Mouse (Mus musculus) liver, embryonic 11.5 days (tissue): Measurements from ENCODE around the gene Fstl4. TPM values are rescaled to one million over a fixed set of nuclear protein-coding genes. Genes with fewer than 3 reads are reported as not detected.

ENCODE experiments used
- ATAC-seq: fragments of 200-750 bp; cut with Nextera tagmentation; replicated peaks from 2 replicates; pipeline ENCODE4 v1.8.0; 2017; ENCODE audit warnings: moderate number of reproducible peaks, mild to moderate bottlenecking, moderate TSS enrichment, moderate library complexity; ENCODE audit not compliant: low FRiP score
- DNase-seq: peaks from one replicate; pipeline ENCODE4 v3.0.0-alpha.2; 2017; ENCODE audit warnings: low spot score
- H3K27ac ChIP-seq: fragments of 300-500 bp; sonication (generic); 2 replicates; pipeline ENCODE4 v1.5.1; 2014; ENCODE audit warnings: mild to moderate bottlenecking, low read depth, low read length, control low read depth
- H3K27me3 ChIP-seq: fragments of 300-500 bp; sonication (generic); replicated peaks from 2 replicates; pipeline ENCODE4 v1.6.1; 2014; ENCODE audit warnings: low read length, mixed read lengths; ENCODE audit not compliant: control insufficient read depth, insufficient read depth
- H3K36me3 ChIP-seq: fragments of 300-500 bp; sonication (generic); 2 replicates; pipeline ENCODE4 v1.6.1; 2014; ENCODE audit warnings: mild to moderate bottlenecking, low read length, moderate library complexity, mixed read lengths; ENCODE audit not compliant: control insufficient read depth, insufficient read depth
- H3K4me1 ChIP-seq: fragments of 300-500 bp; sonication (generic); replicated peaks from 2 replicates; pipeline ENCODE4 v1.6.1; 2014; ENCODE audit warnings: low read length, mixed read lengths; ENCODE audit not compliant: control insufficient read depth, insufficient read depth
- H3K4me2 ChIP-seq: fragments of 300-500 bp; sonication (generic); 2 replicates; pipeline ENCODE4 v1.6.1; 2014; ENCODE audit warnings: mild to moderate bottlenecking, control low read depth, moderate library complexity
- H3K4me3 ChIP-seq: fragments of 300-500 bp; sonication (generic); 2 replicates; pipeline ENCODE4 v1.5.1; 2014; ENCODE audit warnings: low read depth, low read length, control low read depth
- H3K9ac ChIP-seq: fragments of 300-500 bp; sonication (generic); 2 replicates; pipeline ENCODE4 v1.6.1; 2014; ENCODE audit warnings: low read depth, low read length, control low read depth
- H3K9me3 ChIP-seq: fragments of 300-500 bp; sonication (generic); 2 replicates; pipeline ENCODE4 v1.6.1; 2016; ENCODE audit warnings: low read length, inconsistent platforms, mixed read lengths; ENCODE audit not compliant: control insufficient read depth
- WGBS: fragments of 180-500 bp; shearing (Covaris S2); extraction: QIAGEN DNeasy Blood & Tissue Kit; methylation state at CpG from one replicate; pipeline ENCODE4 v1.1.7; 2014; 5-methylcytosine and 5-hydroxymethylcytosine counted together
- polyA plus RNA-seq: library from polyadenylated mRNA; unstranded; fragments of >200 nt; fragmentation: Nextera tagmentation; extraction: Ambion mirVana; gene quantifications from 2 replicates; pipeline ENCODE4 v1.2.1, GENCODE M21; 2014

The Fstl4 gene
- polyA plus RNA-seq, 1 experiment from 2014 or later: 0.49 TPM

- Histone ChIP-seq H3K9me3 (no peaks in the 10 kb centered on the region), H3K27me3 (no peaks in the 10 kb centered on the region), H3K4me2 (no peak overlapping the region), H3K27ac (no peak overlapping the region), H3K36me3 (no peaks in the 10 kb centered on the region), H3K4me1 (no peaks in the 10 kb centered on the region), H3K9ac (no peak overlapping the region), H3K4me3 (no peak overlapping the region)
- ATAC-seq (no peak), DNase-seq (peak; percentile 75)
- 21% methylated on average over 4 of the region's 4 CpGs for WGBS
Observed at GRCm38 (mm10) chr11:53032336-53032735, 267.9 kb downstream of the Fstl4 start.

DNA sequence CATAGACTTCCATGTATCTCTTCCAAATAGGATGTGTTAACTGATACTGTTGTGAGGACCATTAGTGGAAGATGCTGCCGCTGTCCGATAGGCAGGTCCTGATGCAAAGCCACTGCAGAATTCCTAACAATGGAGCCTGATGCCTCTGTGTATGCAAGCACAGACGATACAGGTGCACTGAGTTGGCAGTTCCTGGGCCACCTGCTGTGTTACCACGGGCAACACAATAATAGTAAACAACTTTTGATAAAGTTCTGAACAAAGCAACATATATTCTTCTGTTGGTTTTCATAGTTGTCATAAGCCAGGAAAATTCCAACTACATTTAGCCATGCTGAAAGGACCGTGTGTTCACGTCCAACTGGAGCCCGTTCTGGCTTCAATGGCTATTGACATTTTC lies 271.0 kb downstream of the Fstl4 start:
- H3K27me3 ChIP-seq: no peaks in the 10 kb centered on the region
- DNase-seq: no peak
- WGBS: 81% methylated on average over 7 of the region's 7 CpGs
- no peaks in the 10 kb centered on the region for H3K9me3 ChIP-seq
- no peak overlapping the region for H3K4me2 ChIP-seq
- H3K27ac ChIP-seq: no peak overlapping the region
- no peaks in the 10 kb centered on the region for H3K4me1 ChIP-seq
- H3K36me3 ChIP-seq: no peaks in the 10 kb centered on the region
- H3K4me3 ChIP-seq: no peak overlapping the region
- H3K9ac ChIP-seq: no peak overlapping the region
- ATAC-seq: no peak

- no peak overlapping the region for H3K27ac ChIP-seq
Observed at GRCm38 (mm10) chr11:53046850-53047249, 282.4 kb downstream of the Fstl4 start.

GRCm38 (mm10) chr11:53054151-53054550 lies 289.7 kb downstream of the Fstl4 start:
- H3K27me3 ChIP-seq: no peaks in the 10 kb centered on the region
- H3K9ac ChIP-seq: no peak overlapping the region
- H3K4me2 ChIP-seq: no peak overlapping the region
- WGBS: 42% methylated on average over 5 of the region's 5 CpGs
- DNase-seq (no peak), ATAC-seq (peak; percentile 31; the same call in 1 of the 2 replicates)
- no peak overlapping the region for H3K4me3 ChIP-seq
- no peaks in the 10 kb centered on the region for H3K36me3 ChIP-seq
- H3K4me1 ChIP-seq: peaks cover 11% of the 10 kb centered on the region
- H3K9me3 ChIP-seq: no peaks in the 10 kb centered on the region
- H3K27ac ChIP-seq: no peak overlapping the region

More at GRCm38 (mm10) chr11:53046850-53047249, 282.4 kb downstream of the Fstl4 start:
- Histone ChIP-seq H3K4me2 (no peak overlapping the region), H3K4me1 (no peaks in the 10 kb centered on the region; the same call in 1 of the 2 replicates), H3K27me3 (no peaks in the 10 kb centered on the region), H3K9me3 (no peaks in the 10 kb centered on the region), H3K36me3 (no peaks in the 10 kb centered on the region), H3K9ac (no peak overlapping the region), H3K4me3 (no peak overlapping the region)
- WGBS: 70% methylated on average over 6 of the region's 6 CpGs
- ATAC-seq (no peak), DNase-seq (no peak)

DNA sequence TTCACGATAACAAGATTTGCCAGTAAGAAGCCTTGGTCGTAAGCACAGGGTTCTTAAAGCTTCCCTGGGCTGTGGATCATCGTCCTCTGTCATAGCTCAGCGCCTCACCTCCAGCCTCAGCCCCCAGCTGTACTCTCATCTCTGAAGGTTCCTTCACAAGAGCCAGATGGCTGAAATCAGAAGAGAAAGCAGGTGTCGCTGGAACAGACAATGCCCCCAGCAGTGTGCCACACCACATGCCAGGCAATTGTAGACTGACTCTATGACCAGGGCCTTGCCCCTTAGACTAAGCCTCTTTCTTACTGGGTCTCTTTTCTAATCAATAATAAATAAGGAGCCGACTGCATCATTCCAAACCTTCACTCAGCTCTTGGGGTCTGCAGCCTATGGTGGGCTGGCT lies 291.5 kb downstream of the Fstl4 start:
- Histone ChIP-seq H3K4me2 (no peak overlapping the region), H3K27me3 (no peaks in the 10 kb centered on the region), H3K27ac (no peak overlapping the region), H3K9me3 (no peaks in the 10 kb centered on the region), H3K36me3 (no peaks in the 10 kb centered on the region), H3K4me1 (peaks cover 11% of the 10 kb centered on the region), H3K9ac (no peak overlapping the region), H3K4me3 (no peak overlapping the region)
- WGBS: 88% methylated on average over 6 of the region's 6 CpGs
- DNase-seq (no peak), ATAC-seq (no peak)

- Histone ChIP-seq H3K9me3 (no peaks in the 10 kb centered on the region), H3K27ac (no peak overlapping the region), H3K27me3 (no peaks in the 10 kb centered on the region), H3K4me1 (peaks cover 11% of the 10 kb centered on the region), H3K9ac (no peak overlapping the region), H3K4me3 (no peak overlapping the region), H3K4me2 (no peak overlapping the region), H3K36me3 (no peaks in the 10 kb centered on the region)
- 85% methylated on average over 6 of the region's 6 CpGs for WGBS
- DNase-seq (no peak), ATAC-seq (no peak)
Observed at GRCm38 (mm10) chr11:53056781-53057180, 292.3 kb downstream of the Fstl4 start.

DNA sequence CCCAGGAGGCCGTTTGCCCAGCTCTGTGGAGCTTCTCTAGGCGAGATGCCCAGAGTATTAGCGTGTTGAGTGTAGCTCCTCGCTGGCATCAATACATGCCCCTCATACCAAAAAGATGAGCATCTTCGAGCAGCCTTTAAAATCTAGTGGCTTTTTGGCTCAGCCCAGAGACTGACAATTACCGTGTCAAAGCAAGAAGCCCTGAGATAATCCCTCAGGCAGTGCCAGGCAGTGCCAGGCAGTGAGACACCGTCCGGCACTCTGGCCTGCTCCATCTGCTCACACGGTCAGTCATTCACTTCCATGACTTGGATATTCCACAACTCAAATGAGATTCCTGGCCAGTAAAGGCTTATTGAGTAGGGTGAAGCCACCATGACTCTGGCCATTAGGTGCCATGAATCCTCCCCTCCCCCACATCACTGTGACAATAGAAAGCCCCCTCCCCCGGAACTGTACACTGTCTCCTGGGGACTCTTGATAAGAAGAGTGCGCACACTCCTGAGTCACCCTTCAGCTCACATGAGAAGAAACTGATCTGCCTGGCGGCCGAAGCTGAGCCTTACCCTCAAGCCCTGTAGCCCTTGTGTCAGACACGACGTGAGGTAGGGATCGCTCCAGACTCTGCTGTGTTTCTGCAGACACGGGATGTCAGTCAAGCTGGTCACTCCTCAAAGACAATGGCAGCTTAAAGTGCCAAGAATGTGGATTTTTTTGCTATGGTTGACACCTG lies 293.6 kb downstream of the Fstl4 start:
- ATAC-seq: peak; percentile 68; the same call in 1 of the 2 replicates
- Histone ChIP-seq H3K4me3 (no peak overlapping the region), H3K9me3 (no peaks in the 10 kb centered on the region), H3K9ac (no peak overlapping the region), H3K36me3 (no peaks in the 10 kb centered on the region), H3K4me2 (peak overlapping the region; percentile 36), H3K4me1 (peaks cover 11% of the 10 kb centered on the region), H3K27me3 (no peaks in the 10 kb centered on the region), H3K27ac (no peak overlapping the region)
- peak; percentile 35 for DNase-seq
- 51% methylated on average over 17 of the region's 17 CpGs for WGBS

DNA sequence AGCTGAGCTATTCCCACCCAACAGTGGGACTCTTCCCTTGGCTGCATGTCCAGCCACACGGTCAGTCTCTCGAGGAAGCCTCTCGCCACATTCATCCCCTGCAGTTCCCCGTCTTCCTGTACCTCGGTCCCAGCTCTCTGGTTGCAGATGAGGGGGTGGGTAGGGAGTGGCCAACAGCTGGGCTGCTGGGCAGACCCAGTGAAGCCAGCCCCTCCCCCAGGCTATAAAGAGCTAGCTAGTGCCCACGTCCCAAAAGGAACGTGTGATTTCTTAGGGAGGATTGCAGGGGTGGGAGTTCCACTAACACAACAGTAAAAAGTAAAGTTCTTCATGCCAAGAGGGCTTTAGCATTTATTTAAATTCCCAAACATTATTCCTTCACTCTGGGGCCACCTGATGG lies 294.1 kb downstream of the Fstl4 start:
- Histone ChIP-seq H3K36me3 (no peaks in the 10 kb centered on the region), H3K27me3 (no peaks in the 10 kb centered on the region), H3K27ac (no peak overlapping the region), H3K9me3 (no peaks in the 10 kb centered on the region), H3K4me1 (peaks cover 11% of the 10 kb centered on the region), H3K4me2 (peak overlapping the region; percentile 36), H3K9ac (no peak overlapping the region), H3K4me3 (no peak overlapping the region)
- 24% methylated on average over 7 of the region's 7 CpGs for WGBS
- no peak for ATAC-seq
- no peak for DNase-seq
